Mouse (Mus musculus): ENCODE data around the gene Oog3. TPM values are rescaled to one million over a fixed set of nuclear protein-coding genes. Genes with fewer than 3 reads are reported as not detected.

Oog3 gene
- polyA plus RNA-seq (2012; rRNA removed), result not detected in 2 replicates

GRCm38 (mm10) chr4:144162563-144162962 is at the start of gene Oog3:
Gene Oog3, minus strand, starts transcription at chr4:144162663.

GRCm38 (mm10) chr4:144190419-144190818 is 28.0 kb upstream of the Oog3 start, which contains the start of gene Oog2:
Gene Oog2, plus strand, starts transcription at chr4:144190719.

Other genes with a start within 250 kb of the Oog3 start
- not detected in 2 replicates for gene Pramef25, start 211.6 kb downstream of the Oog3 start, polyA plus RNA-seq (2012; rRNA removed)
- gene Gm13101, start 195.7 kb downstream of the Oog3 start, polyA plus RNA-seq (2012; rRNA removed), result not detected in 2 replicates
- gene Pramef17, start 168.3 kb downstream of the Oog3 start, polyA plus RNA-seq (2012; rRNA removed), result not detected in 2 replicates
- gene Pramel4, start 103.5 kb downstream of the Oog3 start, polyA plus RNA-seq (2012; rRNA removed), result not detected in 2 replicates
- not detected in 2 replicates for gene Gm13102, start 56.2 kb downstream of the Oog3 start, polyA plus RNA-seq (2012; rRNA removed)
- gene Oog2, start 28.1 kb upstream of the Oog3 start, polyA plus RNA-seq (2012; rRNA removed), result not detected in 2 replicates
- not detected in 2 replicates for gene C87977, start 50.7 kb upstream of the Oog3 start, polyA plus RNA-seq (2012; rRNA removed)
- gene Pramel5, start 117.8 kb upstream of the Oog3 start, polyA plus RNA-seq (2012; rRNA removed), result not detected in 2 replicates
- gene Gm13128, start 167.6 kb upstream of the Oog3 start, polyA plus RNA-seq (2012; rRNA removed), result not detected in 2 replicates
- gene Gm13119, start 195.3 kb upstream of the Oog3 start, polyA plus RNA-seq (2012; rRNA removed), result not detected in 2 replicates
- gene Pramef20, start 215.3 kb upstream of the Oog3 start, polyA plus RNA-seq (2012; rRNA removed), result not detected in 2 replicates
- not detected in 2 replicates for gene Pramef12, start 245.8 kb upstream of the Oog3 start, polyA plus RNA-seq (2012; rRNA removed)